Mouse (Mus musculus) lung, embryonic 14.5 days (tissue): Measurements from ENCODE around the gene Pyroxd2. TPM values are rescaled to one million over a fixed set of nuclear protein-coding genes. Genes with fewer than 3 reads are reported as not detected.

ENCODE experiments used
- ATAC-seq: fragments of 200-750 bp; cut with Nextera tagmentation; 2 replicates; pipeline ENCODE4 v1.8.0; 2017; ENCODE audit warnings: mild to moderate bottlenecking, moderate TSS enrichment, moderate library complexity; ENCODE audit not compliant: insufficient read depth
- DNase-seq: peaks from one replicate; pipeline ENCODE4 v3.0.0-alpha.2; 2015
- H3K27ac ChIP-seq: fragments of 300-500 bp; sonication (generic); 2 replicates; pipeline ENCODE4 v1.5.1; 2014; ENCODE audit warnings: low read depth, mild to moderate bottlenecking, moderate library complexity
- H3K27me3 ChIP-seq: fragments of 300-500 bp; sonication (generic); 2 replicates; pipeline ENCODE4 v1.6.1; 2014; ENCODE audit warnings: low read length, control low read depth; ENCODE audit not compliant: insufficient read depth
- H3K36me3 ChIP-seq: fragments of 300-500 bp; sonication (generic); 2 replicates; pipeline ENCODE4 v1.6.1; 2014; ENCODE audit warnings: control low read depth; ENCODE audit not compliant: insufficient read depth
- H3K4me1 ChIP-seq: fragments of 300-500 bp; sonication (generic); 2 replicates; pipeline ENCODE4 v1.6.1; 2014; ENCODE audit warnings: antibody characterized with exemption, control low read depth; ENCODE audit not compliant: insufficient read depth
- H3K4me2 ChIP-seq: fragments of 300-500 bp; sonication (generic); 2 replicates; pipeline ENCODE4 v1.6.1; 2014; ENCODE audit warnings: mild to moderate bottlenecking
- H3K4me3 ChIP-seq: fragments of 300-500 bp; sonication (generic); 2 replicates; pipeline ENCODE4 v1.5.1; 2014; ENCODE audit warnings: low read depth, low read length
- H3K9ac ChIP-seq: fragments of 300-500 bp; sonication (generic); 2 replicates; pipeline ENCODE4 v1.6.1; 2014
- H3K9me3 ChIP-seq: fragments of 300-500 bp; sonication (generic); 2 replicates; pipeline ENCODE4 v1.6.1; 2016; ENCODE audit warnings: low read depth, low read length, control low read depth
- CTCF ChIP-seq: IDR thresholded peaks from 2 replicates; pipeline ENCODE4 v1.5.1; 2016; ENCODE audit warnings: antibody characterized with exemption, low read depth
- WGBS: fragments of 180-500 bp; shearing (Covaris S2); extraction: QIAGEN DNeasy Blood & Tissue Kit; methylation state at CpG from one replicate; pipeline ENCODE4 v1.1.7; 2014; 5-methylcytosine and 5-hydroxymethylcytosine counted together
- polyA plus RNA-seq: library from polyadenylated mRNA; unstranded; fragments of >200 nt; fragmentation: Nextera tagmentation; extraction: Ambion mirVana; gene quantifications from 2 replicates; pipeline ENCODE4 v1.2.1, GENCODE M21; 2014

Gene Pyroxd2
- polyA plus RNA-seq, 1 experiment from 2014 or later, result 4.2 TPM

DNA sequence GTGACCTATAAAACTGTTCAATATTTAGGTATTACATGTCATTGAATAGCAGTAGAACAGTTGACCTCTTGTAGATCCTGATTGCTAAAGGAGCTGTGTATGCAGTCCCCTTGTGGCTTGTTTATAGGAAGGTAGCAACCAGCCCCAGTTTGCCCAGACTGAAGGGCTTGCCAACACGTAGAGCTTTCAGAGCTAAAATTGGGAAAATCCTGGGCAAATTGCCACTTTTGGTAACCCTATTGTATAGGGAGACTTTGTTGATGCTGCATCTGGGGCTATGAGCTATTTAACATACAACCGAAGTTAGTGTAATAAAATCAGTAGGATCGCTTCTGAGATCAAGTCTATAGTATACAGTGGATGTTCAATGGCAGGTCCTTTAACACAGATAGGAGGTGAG is 34.5 kb downstream of the Pyroxd2 start:
- Histone ChIP-seq H3K27ac (no peak overlapping the region), H3K36me3 (no peaks in the 10 kb centered on the region), H3K4me2 (no peak overlapping the region), H3K27me3 (no peaks in the 10 kb centered on the region), H3K9ac (no peak overlapping the region), H3K4me1 (no peaks in the 10 kb centered on the region), H3K4me3 (no peak overlapping the region), H3K9me3 (no peaks in the 10 kb centered on the region)
- 78% methylated on average over 3 of the region's 3 CpGs for WGBS
- DNase-seq (no peak), ATAC-seq (no peak)
- no peak for TF ChIP-seq CTCF

DNA sequence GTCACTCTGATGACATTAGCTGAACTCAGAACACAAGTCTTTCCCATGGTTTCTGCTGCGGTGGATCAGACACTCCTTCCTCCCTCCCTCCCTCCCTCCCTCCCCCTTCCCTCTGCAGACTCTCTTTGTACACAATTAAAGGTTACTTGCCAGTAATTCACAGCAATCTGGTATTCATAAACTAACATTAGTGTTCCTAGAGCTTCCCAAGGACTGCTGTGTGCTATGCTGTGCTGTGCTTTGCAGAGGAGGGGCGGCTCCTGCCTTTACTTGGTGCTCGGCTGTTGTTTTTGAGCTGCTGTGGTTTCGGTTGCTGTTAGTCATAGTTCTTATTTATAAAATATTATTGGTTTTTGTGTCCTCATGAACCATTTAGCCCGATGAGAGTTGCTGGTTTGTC is 34.9 kb downstream of the Pyroxd2 start:
- H3K4me3 ChIP-seq, result no peak overlapping the region
- H3K27ac ChIP-seq, result no peak overlapping the region
- H3K36me3 ChIP-seq, result no peaks in the 10 kb centered on the region
- DNase-seq, result no peak
- H3K9me3 ChIP-seq, result no peaks in the 10 kb centered on the region
- no peak overlapping the region for H3K9ac ChIP-seq
- H3K27me3 ChIP-seq, result no peaks in the 10 kb centered on the region
- WGBS, result 68% methylated on average over 5 of the region's 5 CpGs
- H3K4me2 ChIP-seq, result no peak overlapping the region
- H3K4me1 ChIP-seq, result no peaks in the 10 kb centered on the region
- TF ChIP-seq CTCF, result no peak
- ATAC-seq, result no peak

- no peak for ATAC-seq
Measured at GRCm38 (mm10) chr19:42716507-42716906, 36.1 kb downstream of the Pyroxd2 start.

DNA sequence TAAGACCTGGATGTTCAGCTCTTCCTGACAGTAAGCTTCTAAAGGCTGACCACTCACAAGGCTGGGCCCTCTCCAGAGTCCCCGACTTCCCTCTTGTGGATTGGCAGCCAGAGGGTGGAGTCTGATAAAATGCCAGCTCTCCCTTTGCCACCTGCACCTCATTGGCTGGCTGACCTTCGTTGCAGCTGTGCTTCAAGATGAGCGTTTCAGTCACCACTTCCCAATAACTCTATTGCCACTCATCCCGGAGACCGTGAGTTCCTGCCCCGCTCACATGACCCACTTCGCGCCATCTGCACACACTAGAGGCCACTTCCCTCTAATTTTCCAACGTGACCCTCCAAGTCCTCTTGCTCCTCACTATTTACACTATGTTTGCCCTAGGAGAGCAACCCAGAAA is 38.8 kb downstream of the Pyroxd2 start:
- no peak for TF ChIP-seq CTCF
- Histone ChIP-seq H3K9ac (no peak overlapping the region), H3K4me3 (no peak overlapping the region), H3K4me2 (no peak overlapping the region), H3K27me3 (no peaks in the 10 kb centered on the region), H3K4me1 (no peaks in the 10 kb centered on the region), H3K27ac (no peak overlapping the region), H3K9me3 (no peaks in the 10 kb centered on the region), H3K36me3 (no peaks in the 10 kb centered on the region)
- 67% methylated on average over 9 of the region's 9 CpGs for WGBS
- DNase-seq (no peak), ATAC-seq (no peak)

More at GRCm38 (mm10) chr19:42716507-42716906, 36.1 kb downstream of the Pyroxd2 start:
- Histone ChIP-seq H3K27ac (no peak overlapping the region), H3K36me3 (no peaks in the 10 kb centered on the region), H3K4me1 (no peaks in the 10 kb centered on the region), H3K27me3 (no peaks in the 10 kb centered on the region), H3K9ac (no peak overlapping the region), H3K9me3 (no peaks in the 10 kb centered on the region), H3K4me2 (no peak overlapping the region), H3K4me3 (no peak overlapping the region)
- WGBS, result 58% methylated on average over 7 of the region's 7 CpGs
- DNase-seq, result no peak
- TF ChIP-seq CTCF, result no peak

DNA sequence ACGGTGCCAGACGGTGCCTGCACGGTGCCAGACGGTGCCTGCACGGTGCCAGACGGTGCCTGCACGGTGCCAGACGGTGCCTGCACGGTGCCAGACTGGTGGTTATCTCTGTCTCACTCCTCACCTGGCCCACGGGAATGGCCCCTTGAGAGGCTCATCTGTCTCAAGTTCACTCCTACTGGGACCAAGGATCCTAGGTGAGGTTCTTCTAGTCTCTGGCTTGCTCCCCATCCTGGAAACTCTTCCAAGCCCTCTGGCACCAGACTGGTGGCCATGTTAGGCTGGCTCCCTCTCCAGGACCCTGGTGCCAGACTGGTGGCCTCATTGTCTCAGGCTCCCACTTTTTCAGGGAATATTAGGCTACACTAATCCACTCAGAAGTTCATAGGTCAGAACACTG is 53.1 kb downstream of the Pyroxd2 start:
- ATAC-seq, result no peak
- WGBS, result 77% methylated on average over 5 of the region's 10 CpGs
- H3K4me3 ChIP-seq, result no peak overlapping the region

DNA sequence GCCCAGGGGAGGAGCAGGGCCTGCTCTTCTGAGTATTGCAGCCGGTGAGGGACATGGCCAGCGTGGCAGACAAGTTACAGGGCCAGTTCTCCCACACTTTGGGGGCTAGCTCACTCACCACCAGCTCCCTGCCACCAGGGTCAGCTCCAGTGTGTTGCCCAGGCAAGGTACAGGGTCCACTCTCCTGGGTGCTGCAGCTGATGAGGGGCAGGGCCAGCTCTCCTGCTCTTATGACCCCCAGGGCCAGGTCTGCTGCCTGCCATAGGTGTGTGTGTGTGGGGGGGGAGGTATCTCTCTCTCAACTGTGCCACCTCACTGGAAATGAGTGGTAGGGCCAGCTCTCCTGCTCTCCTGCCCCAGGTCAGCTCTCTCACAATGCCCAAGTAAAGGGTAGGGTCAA is 54.0 kb downstream of the Pyroxd2 start:
- no peak for ATAC-seq
- no peaks in the 10 kb centered on the region for H3K36me3 ChIP-seq
- H3K27ac ChIP-seq, result no peak overlapping the region
- H3K4me1 ChIP-seq, result no peaks in the 10 kb centered on the region
- DNase-seq, result no peak
- H3K9ac ChIP-seq, result no peak overlapping the region
- 64% methylated on average over 2 of the region's 2 CpGs for WGBS
- no peak overlapping the region for H3K4me2 ChIP-seq
- no peak overlapping the region for H3K4me3 ChIP-seq
- H3K9me3 ChIP-seq, result no peaks in the 10 kb centered on the region
- TF ChIP-seq CTCF, result no peak
- H3K27me3 ChIP-seq, result no peaks in the 10 kb centered on the region

More for the DNA sequence above, 53.1 kb downstream of the Pyroxd2 start:
- no peaks in the 10 kb centered on the region for H3K9me3 ChIP-seq
- H3K4me2 ChIP-seq, result no peak overlapping the region
- TF ChIP-seq CTCF, result no peak
- H3K27ac ChIP-seq, result no peak overlapping the region
- no peak overlapping the region for H3K9ac ChIP-seq
- no peak for DNase-seq
- H3K27me3 ChIP-seq, result no peaks in the 10 kb centered on the region
- no peaks in the 10 kb centered on the region for H3K4me1 ChIP-seq
- H3K36me3 ChIP-seq, result no peaks in the 10 kb centered on the region

DNA sequence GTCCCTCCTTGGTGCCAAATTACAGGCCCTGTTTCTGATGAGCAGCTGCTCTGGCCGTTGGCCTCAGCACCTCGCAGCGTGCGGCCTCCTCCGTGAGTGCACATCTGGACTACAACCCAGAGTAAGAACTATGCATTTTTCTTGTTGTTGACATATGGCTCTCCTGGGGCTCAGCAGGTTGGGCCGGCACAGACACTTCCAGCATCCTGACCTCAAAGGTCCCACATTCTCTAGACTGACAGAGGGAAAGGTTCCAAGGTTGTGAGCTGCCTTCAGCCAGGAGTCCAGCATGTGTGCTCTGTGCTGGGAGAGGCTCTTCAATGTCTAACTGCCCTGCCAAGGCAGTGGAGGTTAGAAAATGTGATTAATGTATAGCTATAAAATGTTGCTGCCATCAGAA is 55.2 kb downstream of the Pyroxd2 start:
- TF ChIP-seq CTCF, result no peak
- DNase-seq (no peak), ATAC-seq (no peak)
- Histone ChIP-seq H3K4me1 (no peaks in the 10 kb centered on the region), H3K27ac (no peak overlapping the region), H3K9me3 (no peaks in the 10 kb centered on the region), H3K4me3 (no peak overlapping the region), H3K9ac (no peak overlapping the region), H3K36me3 (no peaks in the 10 kb centered on the region), H3K4me2 (no peak overlapping the region), H3K27me3 (no peaks in the 10 kb centered on the region)
- WGBS, result 24% methylated on average over 6 of the region's 6 CpGs

DNA sequence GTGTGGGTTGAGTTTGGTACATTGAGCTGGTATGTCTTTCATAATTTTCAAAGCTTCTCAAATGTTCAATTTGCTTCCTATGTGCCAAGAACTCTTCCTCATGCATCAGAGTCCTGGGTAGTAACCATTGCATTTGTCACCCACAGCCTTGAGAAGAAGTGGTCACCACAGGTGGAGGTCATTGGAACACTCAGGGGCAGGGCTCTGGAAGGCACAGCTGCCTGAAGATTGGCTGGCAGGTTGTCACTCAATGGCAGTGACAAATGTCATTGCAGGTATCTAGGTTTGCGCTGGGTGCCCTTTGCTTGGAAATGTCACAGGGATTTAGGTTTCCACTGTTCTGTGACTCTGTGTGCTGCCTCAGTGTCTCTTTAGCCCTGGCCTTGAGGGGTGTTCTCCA is 62.3 kb downstream of the Pyroxd2 start:
- Histone ChIP-seq H3K36me3 (no peaks in the 10 kb centered on the region), H3K4me1 (no peaks in the 10 kb centered on the region), H3K9me3 (no peaks in the 10 kb centered on the region), H3K4me3 (no peak overlapping the region), H3K4me2 (no peak overlapping the region), H3K27me3 (no peaks in the 10 kb centered on the region), H3K27ac (no peak overlapping the region), H3K9ac (no peak overlapping the region)
- WGBS, result 81% methylated on average over 1 of the region's 1 CpGs
- no peak for DNase-seq
- no peak for ATAC-seq
- TF ChIP-seq CTCF, result no peak
